Mouse (Mus musculus) stomach, embryonic 16.5 days (tissue): ENCODE results near the gene Rrnad1. TPM values are rescaled to one million over a fixed set of nuclear protein-coding genes. Genes with fewer than 3 reads are reported as not detected.

Experiments used
- ATAC-seq: fragments of 200-750 bp; cut with Nextera tagmentation; 2 replicates; pipeline ENCODE4 v1.8.0; 2017; ENCODE audit warnings: moderate number of reproducible peaks, moderate TSS enrichment; ENCODE audit not compliant: insufficient read depth, low FRiP score
- H3K27ac ChIP-seq: fragments of 300-500 bp; sonication (generic); 2 replicates; pipeline ENCODE4 v1.5.1; 2014; ENCODE audit warnings: low read length
- H3K27me3 ChIP-seq: fragments of 300-500 bp; sonication (generic); 2 replicates; pipeline ENCODE4 v1.6.1; 2014; ENCODE audit warnings: low read length, control low read depth, mixed read lengths; ENCODE audit not compliant: control insufficient read depth, insufficient read depth
- H3K36me3 ChIP-seq: fragments of 300-500 bp; sonication (generic); 2 replicates; pipeline ENCODE4 v1.6.1; 2014; ENCODE audit warnings: low read length; ENCODE audit not compliant: control insufficient read depth, insufficient read depth
- H3K4me1 ChIP-seq: fragments of 300-500 bp; sonication (generic); 2 replicates; pipeline ENCODE4 v1.6.1; 2014; ENCODE audit warnings: low read length, control low read depth, mixed read lengths; ENCODE audit not compliant: control insufficient read depth, insufficient read depth
- H3K4me2 ChIP-seq: fragments of 300-500 bp; sonication (generic); 2 replicates; pipeline ENCODE4 v1.6.1; 2014; ENCODE audit warnings: low read depth, low read length, mixed read lengths
- H3K4me3 ChIP-seq: fragments of 300-500 bp; sonication (generic); replicated peaks from 2 replicates; pipeline ENCODE4 v1.5.1; 2014; ENCODE audit warnings: mild to moderate bottlenecking, low read length
- H3K9ac ChIP-seq: fragments of 300-500 bp; sonication (generic); 2 replicates; pipeline ENCODE4 v1.6.1; 2014; ENCODE audit warnings: low read length
- H3K9me3 ChIP-seq: fragments of 300-500 bp; sonication (generic); replicated peaks from 2 replicates; pipeline ENCODE4 v1.6.1; 2016; ENCODE audit warnings: low read length, control low read depth; ENCODE audit not compliant: control insufficient read depth
- WGBS: fragments of 180-500 bp; shearing (Covaris S2); extraction: QIAGEN DNeasy Blood & Tissue Kit; methylation state at CpG from one replicate; pipeline ENCODE4 v1.1.7; 2014; 5-methylcytosine and 5-hydroxymethylcytosine counted together
- polyA plus RNA-seq: library from polyadenylated mRNA; unstranded; fragments of >200 nt; fragmentation: Nextera tagmentation; extraction: Ambion mirVana; gene quantifications from 2 replicates; pipeline ENCODE4 v1.2.1, GENCODE M21; 2015

Rrnad1 gene
- polyA plus RNA-seq, 1 experiment from 2014 or later = 19.8 TPM

- H3K36me3 ChIP-seq = peaks cover 27% of the 10 kb centered on the region
- no peak for ATAC-seq
- H3K9ac ChIP-seq = no peak overlapping the region
- no peak overlapping the region for H3K4me2 ChIP-seq
- no peaks in the 10 kb centered on the region for H3K27me3 ChIP-seq
- peaks cover 15% of the 10 kb centered on the region for H3K4me1 ChIP-seq
- H3K4me3 ChIP-seq = no peak overlapping the region
- H3K9me3 ChIP-seq = no peaks in the 10 kb centered on the region
- no peak overlapping the region for H3K27ac ChIP-seq
- 88% methylated on average over 5 of the region's 5 CpGs for WGBS
These were observed 3.1 kb downstream of the Rrnad1 start for GRCm38 (mm10) chr3:87927452-87927851.

- no peak overlapping the region for H3K27ac ChIP-seq
- H3K4me3 ChIP-seq = no peak overlapping the region
- no peaks in the 10 kb centered on the region for H3K27me3 ChIP-seq
- ATAC-seq = no peak
- H3K9me3 ChIP-seq = no peaks in the 10 kb centered on the region
- H3K9ac ChIP-seq = no peak overlapping the region
- peaks cover 32% of the 10 kb centered on the region for H3K36me3 ChIP-seq
- no peak overlapping the region for H3K4me2 ChIP-seq
- peaks cover 5% of the 10 kb centered on the region for H3K4me1 ChIP-seq
- 89% methylated on average over 7 of the region's 7 CpGs for WGBS
These were observed 5.5 kb downstream of the Rrnad1 start for GRCm38 (mm10) chr3:87924996-87925395.

- no peak for ATAC-seq
- Histone ChIP-seq H3K9me3 (no peaks in the 10 kb centered on the region), H3K4me3 (peak overlapping the region; percentile 78), H3K4me1 (peaks cover 4% of the 10 kb centered on the region; the same call in 1 of the 2 replicates), H3K9ac (no peak overlapping the region), H3K36me3 (peaks cover 37% of the 10 kb centered on the region), H3K27me3 (no peaks in the 10 kb centered on the region), H3K27ac (no peak overlapping the region), H3K4me2 (peak overlapping the region; percentile 75)
- 66% methylated on average over 9 of the region's 9 CpGs for WGBS
These were observed 10.1 kb downstream of the Rrnad1 start for GRCm38 (mm10) chr3:87920270-87920943.

- peak within 1 kb of the TSS; percentile 75 for H3K4me2 ChIP-seq
- H3K27ac ChIP-seq = peak within 1 kb of the TSS; percentile 90
- peak; percentile 88 for ATAC-seq
- WGBS = under 1% methylated on average over 30 of the region's 30 CpGs
- H3K4me1 ChIP-seq = peaks cover 4% of the 10 kb centered on the region; the same call in 1 of the 2 replicates
- peaks cover 35% of the 10 kb centered on the region for H3K36me3 ChIP-seq
- H3K27me3 ChIP-seq = no peaks in the 10 kb centered on the region
- H3K9ac ChIP-seq = peak within 1 kb of the TSS; percentile 82
- H3K9me3 ChIP-seq = no peaks in the 10 kb centered on the region
- H3K4me3 ChIP-seq = peak within 1 kb of the TSS; percentile 78
These were observed 11.0 kb downstream of the Rrnad1 start, which contains the start of gene Mrpl24 for GRCm38 (mm10) chr3:87919336-87920108. Mrpl24 (plus strand) TSS chr3:87919506.

- Histone ChIP-seq H3K4me3 (no peak overlapping the region), H3K4me2 (no peak overlapping the region), H3K9me3 (no peaks in the 10 kb centered on the region), H3K27me3 (no peaks in the 10 kb centered on the region), H3K27ac (no peak overlapping the region), H3K36me3 (peaks cover 35% of the 10 kb centered on the region), H3K9ac (no peak overlapping the region), H3K4me1 (peaks cover 4% of the 10 kb centered on the region; the same call in 1 of the 2 replicates)
- WGBS = 94% methylated on average over 1 of the region's 1 CpGs
- no peak for ATAC-seq
These were observed 12.0 kb downstream of the Rrnad1 start for GRCm38 (mm10) chr3:87918551-87918950.

GRCm38 (mm10) chr3:87916990-87917389, 13.5 kb downstream of the Rrnad1 start:
- no peak overlapping the region for H3K27ac ChIP-seq
- ATAC-seq = no peak
- WGBS = 79% methylated on average over 1 of the region's 1 CpGs

GRCm38 (mm10) chr3:87913891-87914290, 16.6 kb downstream of the Rrnad1 start:
- Histone ChIP-seq H3K4me2 (no peak overlapping the region), H3K4me1 (peaks cover 32% of the 10 kb centered on the region), H3K27me3 (no peaks in the 10 kb centered on the region), H3K4me3 (no peak overlapping the region), H3K9ac (no peak overlapping the region), H3K9me3 (no peaks in the 10 kb centered on the region), H3K27ac (no peak overlapping the region), H3K36me3 (peaks cover 31% of the 10 kb centered on the region)
- ATAC-seq = no peak
- WGBS = 89% methylated on average over 10 of the region's 10 CpGs

More at GRCm38 (mm10) chr3:87916990-87917389, 13.5 kb downstream of the Rrnad1 start:
- Histone ChIP-seq H3K9me3 (no peaks in the 10 kb centered on the region), H3K4me1 (peaks cover 7% of the 10 kb centered on the region; the same call in 1 of the 2 replicates), H3K4me2 (no peak overlapping the region), H3K9ac (no peak overlapping the region), H3K27me3 (no peaks in the 10 kb centered on the region), H3K4me3 (no peak overlapping the region), H3K36me3 (peaks cover 35% of the 10 kb centered on the region)

- ATAC-seq = no peak
- Histone ChIP-seq H3K36me3 (peaks cover 31% of the 10 kb centered on the region), H3K27me3 (no peaks in the 10 kb centered on the region), H3K4me1 (peaks cover 34% of the 10 kb centered on the region), H3K9me3 (no peaks in the 10 kb centered on the region), H3K9ac (no peak overlapping the region), H3K4me2 (no peak overlapping the region), H3K27ac (no peak overlapping the region), H3K4me3 (no peak overlapping the region)
- 81% methylated on average over 7 of the region's 7 CpGs for WGBS
These were observed 17.0 kb downstream of the Rrnad1 start for GRCm38 (mm10) chr3:87913491-87913890.

GRCm38 (mm10) chr3:87910573-87911141, 19.9 kb downstream of the Rrnad1 start:
- H3K9ac ChIP-seq = peak overlapping the region; percentile 62
- no peaks in the 10 kb centered on the region for H3K9me3 ChIP-seq
- peak overlapping the region; percentile 95 for H3K27ac ChIP-seq
- peak overlapping the region; percentile 43 for H3K4me3 ChIP-seq
- WGBS = 10% methylated on average over 12 of the region's 12 CpGs
- H3K27me3 ChIP-seq = no peaks in the 10 kb centered on the region
- peaks cover 43% of the 10 kb centered on the region for H3K4me1 ChIP-seq
- ATAC-seq = peak; percentile 37
- peaks cover 22% of the 10 kb centered on the region for H3K36me3 ChIP-seq
- peak overlapping the region; percentile 62 for H3K4me2 ChIP-seq
